Mouse (Mus musculus): ENCODE data around the gene Wnt5b.

Gene Wnt5b

GRCm38 (mm10) chr6:119418392-119419251, 125.5 kb downstream of the Wnt5b start:
- in situ Hi-C loops (cut with MboI, MseI): no loop called here

GRCm38 (mm10) chr6:119417821-119418220, 126.3 kb downstream of the Wnt5b start:
- in situ Hi-C loops (cut with MboI, MseI): no loop called here

GRCm38 (mm10) chr6:119417354-119417753, 126.8 kb downstream of the Wnt5b start, which contains the start of gene Adipor2:
TSS of gene Adipor2 (minus strand) at chr6:119417704.
- in situ Hi-C loops (cut with MboI, MseI): no loop called here

- in situ Hi-C loops (cut with MboI, MseI): no loop called here
Observed at GRCm38 (mm10) chr6:119416643-119417042, 127.5 kb downstream of the Wnt5b start.

- in situ Hi-C loops (cut with MboI, MseI): no loop called here
Observed at GRCm38 (mm10) chr6:119414262-119415043, 129.7 kb downstream of the Wnt5b start.

GRCm38 (mm10) chr6:119412588-119412987, 131.6 kb downstream of the Wnt5b start:
- in situ Hi-C loops (cut with MboI, MseI): no loop called here

- in situ Hi-C loops (cut with MboI, MseI): no loop called here
Observed at GRCm38 (mm10) chr6:119411511-119411910, 132.6 kb downstream of the Wnt5b start.

GRCm38 (mm10) chr6:119409766-119410165, 134.4 kb downstream of the Wnt5b start:
- in situ Hi-C loops (cut with MboI, MseI): no loop called here

GRCm38 (mm10) chr6:119408582-119408981, 135.6 kb downstream of the Wnt5b start:
- in situ Hi-C loops (cut with MboI, MseI): no loop called here

GRCm38 (mm10) chr6:119407818-119408217, 136.3 kb downstream of the Wnt5b start:
- in situ Hi-C loops (cut with MboI, MseI): no loop called here

- in situ Hi-C loops (cut with MboI, MseI): no loop called here
Observed at GRCm38 (mm10) chr6:119406528-119406927, 137.6 kb downstream of the Wnt5b start.

- in situ Hi-C loops (cut with MboI, MseI): no loop called here
Observed at GRCm38 (mm10) chr6:119405310-119405709, 138.8 kb downstream of the Wnt5b start.

- in situ Hi-C loops (cut with MboI, MseI): no loop called here
Observed at GRCm38 (mm10) chr6:119404854-119405253, 139.3 kb downstream of the Wnt5b start.

GRCm38 (mm10) chr6:119402976-119403375, 141.2 kb downstream of the Wnt5b start:
- in situ Hi-C loops (cut with MboI, MseI): no loop called here

GRCm38 (mm10) chr6:119401545-119402304, 142.4 kb downstream of the Wnt5b start:
- in situ Hi-C loops (cut with MboI, MseI): no loop called here

GRCm38 (mm10) chr6:119400649-119401048, 143.5 kb downstream of the Wnt5b start:
- in situ Hi-C loops (cut with MboI, MseI): no loop called here

- in situ Hi-C loops (cut with MboI, MseI): loop anchor here (5.0 to 25.0 kb wide), 2 partner anchors 48 to 1512 kb away; no protein-coding TSS in a partner anchor
Observed at GRCm38 (mm10) chr6:119399371-119399770, 144.8 kb downstream of the Wnt5b start.

GRCm38 (mm10) chr6:119396309-119396634, 147.9 kb downstream of the Wnt5b start:
- in situ Hi-C loops (cut with MboI, MseI): loop anchor here (5.0 to 25.0 kb wide), 2 partner anchors 51 to 1509 kb away; no protein-coding TSS in a partner anchor

GRCm38 (mm10) chr6:119395421-119396308, 148.5 kb downstream of the Wnt5b start:
- in situ Hi-C loops (cut with MboI, MseI): loop anchor here (5.0 to 25.0 kb wide), 2 partner anchors 52 to 1508 kb away; no protein-coding TSS in a partner anchor

GRCm38 (mm10) chr6:119392836-119393235, 151.3 kb downstream of the Wnt5b start:
- in situ Hi-C loops (cut with MboI, MseI): loop anchor here (25.0 kb wide), 1 partner anchor 1506 kb away; no protein-coding TSS in a partner anchor
